ENCODE assay signal across 20 mouse cellular contexts in the genomic region with DNA sequence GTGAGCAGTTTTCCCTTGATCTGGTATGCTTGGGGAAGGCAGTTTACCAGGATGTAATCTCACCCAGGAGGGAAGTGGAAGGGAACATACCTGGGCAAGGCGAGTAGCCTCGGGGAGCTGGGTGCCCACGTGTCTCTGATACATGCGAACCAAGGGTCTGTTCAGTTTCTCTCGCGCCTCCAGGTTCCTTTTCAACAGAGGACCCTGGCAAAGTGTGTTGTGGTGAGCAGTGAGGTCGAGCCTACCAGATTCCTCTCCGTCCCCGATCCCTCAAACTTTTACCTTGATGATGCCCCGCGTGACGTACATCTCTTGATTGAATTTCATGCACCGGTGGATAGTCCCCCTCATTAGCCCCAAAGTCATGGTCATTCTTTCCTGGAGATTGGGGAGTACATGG. TPM values are rescaled to one million over a fixed set of nuclear protein-coding genes. Genes with fewer than 3 reads are reported as not detected.
DNase-seq lines count a peak whose midpoint lies in the region; ATAC-seq and TF ChIP-seq lines count a peak whose summit lies in the region.
"Had no signal": no experiment of that assay in that cellular context is flagged by ENCODE, and none has a peak within 500 bp of the region (broad histone marks: within the 10 kb centered on the region; RNA-seq: fewer than 3 reads in every experiment).

No protein-coding gene starts in this region.

- peaks cover 15% of the 10 kb centered on the region for H3K27me3 ChIP-seq in kidney, embryonic 15.5 days
- peaks cover 6% of the 10 kb centered on the region; the same call in 1 of the 2 replicates for H3K27me3 ChIP-seq in kidney, embryonic 16.5 days (ENCODE audit: insufficient read depth, low read length)
- no peaks in the 10 kb centered on the region for H3K27me3 ChIP-seq in embryonic facial prominence, embryonic 14.5 days (replicated peaks; ENCODE audit: control insufficient read depth, insufficient read depth, low read length)
- H3K27me3 ChIP-seq in hindbrain, embryonic 14.5 days (ENCODE audit: control insufficient read depth, insufficient read depth, low read length): no peaks in the 10 kb centered on the region
- no peaks in the 10 kb centered on the region for H3K27me3 ChIP-seq in midbrain, postnatal 0 days (ENCODE audit: insufficient read depth, low read length)

- H3K36me3 ChIP-seq in kidney, embryonic 15.5 days: no peaks in the 10 kb centered on the region
- no peaks in the 10 kb centered on the region for H3K36me3 ChIP-seq in kidney, embryonic 16.5 days (ENCODE audit: insufficient read depth, low read length)
- H3K36me3 ChIP-seq in embryonic facial prominence, embryonic 14.5 days (ENCODE audit: control insufficient read depth, insufficient read depth, low read length): no peaks in the 10 kb centered on the region
- no peaks in the 10 kb centered on the region for H3K36me3 ChIP-seq in hindbrain, embryonic 14.5 days (replicated peaks; ENCODE audit: control insufficient read depth, insufficient read depth)
- H3K36me3 ChIP-seq in midbrain, postnatal 0 days (ENCODE audit: insufficient read depth, low read length): no peaks in the 10 kb centered on the region

- 75% methylated on average over 13 of the region's 13 CpGs for WGBS in kidney, embryonic 15.5 days
- WGBS in kidney, embryonic 16.5 days: 81% methylated on average over 13 of the region's 13 CpGs
- WGBS in embryonic facial prominence, embryonic 14.5 days: 72% methylated on average over 11 of the region's 13 CpGs
- WGBS in hindbrain, embryonic 14.5 days: 80% methylated on average over 13 of the region's 13 CpGs
- 80% methylated on average over 13 of the region's 13 CpGs for WGBS in midbrain, postnatal 0 days

- no peak for TF ChIP-seq CTCF in midbrain, postnatal 0 days (IDR thresholded peaks at IDR 0.05)

- ATAC-seq in kidney, embryonic 15.5 days (replicated peaks; ENCODE audit: low FRiP score): no peak
- ATAC-seq in kidney, embryonic 16.5 days (ENCODE audit: low FRiP score, low TSS enrichment): no peak
- ATAC-seq in embryonic facial prominence, embryonic 14.5 days (ENCODE audit: low read depth): no peak
- ATAC-seq in hindbrain, embryonic 14.5 days (ENCODE audit: low FRiP score): no peak
- ATAC-seq in midbrain, postnatal 0 days (ENCODE audit: low FRiP score): no peak
- ATAC-seq: activated CD4-positive, CD25-positive, alpha-beta regulatory T cell, adult 4 months; CD4-positive, CD25-positive, alpha-beta regulatory T cell, adult 4 months had no signal

- no peak overlapping the region for H3K27ac ChIP-seq in kidney, embryonic 15.5 days
- no peak overlapping the region for H3K27ac ChIP-seq in kidney, embryonic 16.5 days (ENCODE audit: low read length)
- no peak overlapping the region for H3K27ac ChIP-seq in embryonic facial prominence, embryonic 14.5 days (replicated peaks; ENCODE audit: low read depth, low read length)
- no peak overlapping the region for H3K27ac ChIP-seq in hindbrain, embryonic 14.5 days
- no peak overlapping the region for H3K27ac ChIP-seq in midbrain, postnatal 0 days (ENCODE audit: low read depth, low read length)
- H3K27ac ChIP-seq: stomach, postnatal 0 days had no signal

- no peak overlapping the region for H3K4me3 ChIP-seq in kidney, embryonic 15.5 days (replicated peaks)
- H3K4me3 ChIP-seq in kidney, embryonic 16.5 days (ENCODE audit: low read length): no peak overlapping the region
- H3K4me3 ChIP-seq in embryonic facial prominence, embryonic 14.5 days (ENCODE audit: low read depth, low read length): no peak overlapping the region
- peak overlapping the region; percentile 34 for H3K4me3 ChIP-seq in hindbrain, embryonic 14.5 days (replicated peaks; ENCODE audit: low read length)
- peak overlapping the region; percentile 49 for H3K4me3 ChIP-seq in midbrain, postnatal 0 days (ENCODE audit: low read depth, low read length)
- H3K4me3 ChIP-seq: megakaryocyte, embryonic 14.5 days had no signal

- DNase-seq in embryonic facial prominence, embryonic 14.5 days (ENCODE audit: low spot score): no peak
- no peak for DNase-seq in hindbrain, embryonic 14.5 days (ENCODE audit: low spot score)
- no peak for DNase-seq in midbrain, postnatal 0 days (ENCODE audit: low spot score)
- no peak for DNase-seq in cerebellum, adult 18-20 months
- no peak for DNase-seq in thymus, postnatal 14 days
- DNase-seq: kidney, postnatal 25 days; layer of hippocampus, postnatal 36 days; lung, adult 2 months; retina, postnatal 1 day had no signal

- 0 out of 2 replicates have a peak overlapping the region, but pooled peaks have one; percentile 69 for H3K4me2 ChIP-seq in kidney, embryonic 15.5 days
- H3K4me2 ChIP-seq in kidney, embryonic 16.5 days (replicated peaks; ENCODE audit: low read depth, low read length): no peak overlapping the region
- peak overlapping the region; percentile 63; the same call in 1 of the 2 replicates for H3K4me2 ChIP-seq in embryonic facial prominence, embryonic 14.5 days (ENCODE audit: low read depth, low read length)
- peak overlapping the region; percentile 56 for H3K4me2 ChIP-seq in hindbrain, embryonic 14.5 days (replicated peaks)
- H3K4me2 ChIP-seq in midbrain, postnatal 0 days (ENCODE audit: low read depth, low read length, poor library complexity, severe bottlenecking): peak overlapping the region; percentile 67

- H3K9ac ChIP-seq in kidney, embryonic 15.5 days: no peak overlapping the region
- no peak overlapping the region for H3K9ac ChIP-seq in kidney, embryonic 16.5 days (replicated peaks; ENCODE audit: low read length)
- no peak overlapping the region for H3K9ac ChIP-seq in embryonic facial prominence, embryonic 14.5 days (ENCODE audit: low read depth, low read length)
- H3K9ac ChIP-seq in hindbrain, embryonic 14.5 days: no peak overlapping the region
- no peak overlapping the region for H3K9ac ChIP-seq in midbrain, postnatal 0 days (replicated peaks; ENCODE audit: low read length, poor library complexity, severe bottlenecking)

- no peaks in the 10 kb centered on the region for H3K9me3 ChIP-seq in kidney, embryonic 15.5 days (replicated peaks)
- no peaks in the 10 kb centered on the region for H3K9me3 ChIP-seq in kidney, embryonic 16.5 days (ENCODE audit: low read length)
- H3K9me3 ChIP-seq in embryonic facial prominence, embryonic 14.5 days (ENCODE audit: control insufficient read depth, low read length): no peaks in the 10 kb centered on the region
- H3K9me3 ChIP-seq in hindbrain, embryonic 14.5 days (ENCODE audit: control insufficient read depth, low read length): no peaks in the 10 kb centered on the region
- H3K9me3 ChIP-seq in midbrain, postnatal 0 days (ENCODE audit: low read length): no peaks in the 10 kb centered on the region

- H3K4me1 ChIP-seq in kidney, embryonic 15.5 days: peaks cover 20% of the 10 kb centered on the region
- H3K4me1 ChIP-seq in kidney, embryonic 16.5 days (ENCODE audit: insufficient read depth, low read length): peaks cover 13% of the 10 kb centered on the region; the same call in 1 of the 2 replicates
- peaks cover 14% of the 10 kb centered on the region for H3K4me1 ChIP-seq in embryonic facial prominence, embryonic 14.5 days (ENCODE audit: control insufficient read depth, insufficient read depth, low read length)
- H3K4me1 ChIP-seq in hindbrain, embryonic 14.5 days (replicated peaks; ENCODE audit: control insufficient read depth, insufficient read depth, low read length): peaks cover 6% of the 10 kb centered on the region; the same call in 1 of the 2 replicates
- H3K4me1 ChIP-seq in midbrain, postnatal 0 days (ENCODE audit: insufficient read depth, low read length): no peaks in the 10 kb centered on the region; the same call in 1 of the 2 replicates

RNA-seq across cellular contexts. Expression of gene Ccdc105, which starts 4.7 kb away (rescaled TPM):
- not detected in 2 replicates for polyA plus RNA-seq in kidney, embryonic 15.5 days (2015; fragmentation: Nextera tagmentation; extraction: Ambion mirVana)
- polyA plus RNA-seq in kidney, embryonic 16.5 days (2015; fragmentation: Nextera tagmentation; extraction: Ambion mirVana): not detected in 2 replicates
- 0.10 TPM in 1 of 2 replicates, not detected in the other for polyA plus RNA-seq in embryonic facial prominence, embryonic 14.5 days (2014; fragmentation: Nextera tagmentation; extraction: Ambion mirVana)
- polyA plus RNA-seq in hindbrain, embryonic 14.5 days (2014; fragmentation: Nextera tagmentation; extraction: Ambion mirVana): 0.23 and 0.35 TPM in 2 replicates
- 0.22 TPM in 1 of 2 replicates, not detected in the other for total RNA-seq in midbrain, postnatal 0 days (2014; rRNA removed)
- polyA plus RNA-seq in midbrain, postnatal 0 days (2015; fragmentation: Nextera tagmentation; extraction: Ambion mirVana): 0.23 and 0.26 TPM in 2 replicates
- total RNA-seq: adrenal gland, postnatal 4 days had no signal
- polyA plus RNA-seq: activated CD4-positive, CD25-positive, alpha-beta regulatory T cell, adult 4 months; CD4-positive, CD25-positive, alpha-beta regulatory T cell, adult 4 months; heart, embryonic 16.5 days; intestine, embryonic 16.5 days; lung, adult 2 months; neural tube, embryonic 11.5 days; stomach, postnatal 0 days had no signal

RNA-seq across cellular contexts. Expression of gene Casp14, which starts 30.1 kb away (rescaled TPM):
- 0.27 TPM in 1 of 2 replicates, not detected in the other for polyA plus RNA-seq in kidney, embryonic 15.5 days (2015; fragmentation: Nextera tagmentation; extraction: Ambion mirVana)
- not detected in 2 replicates for polyA plus RNA-seq in kidney, embryonic 16.5 days (2015; fragmentation: Nextera tagmentation; extraction: Ambion mirVana)
- polyA plus RNA-seq in embryonic facial prominence, embryonic 14.5 days (2014; fragmentation: Nextera tagmentation; extraction: Ambion mirVana): 3.6 and 4.7 TPM in 2 replicates
- polyA plus RNA-seq in hindbrain, embryonic 14.5 days (2014; fragmentation: Nextera tagmentation; extraction: Ambion mirVana): not detected in 2 replicates
- 0.44 TPM in 1 of 2 replicates, not detected in the other for total RNA-seq in midbrain, postnatal 0 days (2014; rRNA removed)
- polyA plus RNA-seq in midbrain, postnatal 0 days (2015; fragmentation: Nextera tagmentation; extraction: Ambion mirVana): not detected in 2 replicates
- total RNA-seq: adrenal gland, postnatal 4 days; layer of hippocampus, postnatal 36 days had no signal
- polyA plus RNA-seq: activated CD4-positive, CD25-positive, alpha-beta regulatory T cell, adult 4 months; CD4-positive, CD25-positive, alpha-beta regulatory T cell, adult 4 months; gonadal fat pad, adult 2 months; heart, embryonic 16.5 days; neural tube, embryonic 11.5 days had no signal

RNA-seq across cellular contexts. Expression of gene Slc1a6, which starts 32.1 kb away (rescaled TPM):
- 0.49 and 0.81 TPM in 2 replicates for polyA plus RNA-seq in kidney, embryonic 15.5 days (2015; fragmentation: Nextera tagmentation; extraction: Ambion mirVana)
- 0.67 and 0.69 TPM in 2 replicates for polyA plus RNA-seq in kidney, embryonic 16.5 days (2015; fragmentation: Nextera tagmentation; extraction: Ambion mirVana)
- 0.68 and 0.70 TPM in 2 replicates for polyA plus RNA-seq in embryonic facial prominence, embryonic 14.5 days (2014; fragmentation: Nextera tagmentation; extraction: Ambion mirVana)
- 11.9 and 17.4 TPM in 2 replicates for polyA plus RNA-seq in hindbrain, embryonic 14.5 days (2014; fragmentation: Nextera tagmentation; extraction: Ambion mirVana)
- total RNA-seq in midbrain, postnatal 0 days (2014; rRNA removed): 45.9 and 66.1 TPM in 2 replicates
- polyA plus RNA-seq in midbrain, postnatal 0 days (2015; fragmentation: Nextera tagmentation; extraction: Ambion mirVana): 30.7 and 33.4 TPM in 2 replicates
- polyA plus RNA-seq: activated CD4-positive, CD25-positive, alpha-beta regulatory T cell, adult 4 months; CD4-positive, CD25-positive, alpha-beta regulatory T cell, adult 4 months had no signal

Comparison
In these comparisons a context has a peak if more than half of its experiments do, and no peak if none do; other contexts are left out.
1. H3K4me3 ChIP-seq: peak in hindbrain, embryonic 14.5 days (single experiment) and midbrain, postnatal 0 days (single experiment); none in kidney, embryonic 15.5 days (single experiment), kidney, embryonic 16.5 days (single experiment) and embryonic facial prominence, embryonic 14.5 days (single experiment).